Mouse (Mus musculus): ENCODE measurements around the gene Fabp2. TPM values are rescaled to one million over a fixed set of nuclear protein-coding genes. Genes with fewer than 3 reads are reported as not detected.

The Fabp2 gene
- not detected for total RNA-seq (2021)

GRCm38 (mm10) chr3:122894772-122895171, at the start of gene Fabp2:
TSS of gene Fabp2 (plus strand) at chr3:122895072.
- DNase-seq (ENCODE audit: low spot score): no peak
- intact Hi-C loops (cut with DNase I): no loop called here

GRCm38 (mm10) chr3:122848410-122849034, 46.4 kb upstream of the Fabp2 start:
- DNase-seq (ENCODE audit: low spot score): no peak
- intact Hi-C loops (cut with DNase I): no loop called here

GRCm38 (mm10) chr3:122855149-122855548, 39.7 kb upstream of the Fabp2 start:
- DNase-seq (ENCODE audit: low spot score): no peak
- intact Hi-C loops (cut with DNase I): no loop called here

- intact Hi-C loops (cut with DNase I): no loop called here
Observed at GRCm38 (mm10) chr3:122859829-122860228, 35.0 kb upstream of the Fabp2 start.

GRCm38 (mm10) chr3:122860573-122861498, 34.0 kb upstream of the Fabp2 start:
- intact Hi-C loops (cut with DNase I): no loop called here

More at GRCm38 (mm10) chr3:122859829-122860228, 35.0 kb upstream of the Fabp2 start:
- no peak for DNase-seq (ENCODE audit: low spot score)

GRCm38 (mm10) chr3:122865092-122865491, 29.8 kb upstream of the Fabp2 start:
- intact Hi-C loops (cut with DNase I): no loop called here
- no peak for DNase-seq (ENCODE audit: low spot score)

More at GRCm38 (mm10) chr3:122860573-122861498, 34.0 kb upstream of the Fabp2 start:
- no peak for DNase-seq (ENCODE audit: low spot score)

- intact Hi-C loops (cut with DNase I): no loop called here
- DNase-seq (ENCODE audit: low spot score): no peak
Observed at GRCm38 (mm10) chr3:122868270-122868669, 26.6 kb upstream of the Fabp2 start.

GRCm38 (mm10) chr3:122871596-122871995, 23.3 kb upstream of the Fabp2 start:
- intact Hi-C loops (cut with DNase I): no loop called here
- DNase-seq (ENCODE audit: low spot score): no peak

- intact Hi-C loops (cut with DNase I): no loop called here
Observed at GRCm38 (mm10) chr3:122876870-122877269, 18.0 kb upstream of the Fabp2 start.

GRCm38 (mm10) chr3:122877543-122877942, 17.3 kb upstream of the Fabp2 start:
- intact Hi-C loops (cut with DNase I): no loop called here
- DNase-seq (ENCODE audit: low spot score): no peak

More at GRCm38 (mm10) chr3:122876870-122877269, 18.0 kb upstream of the Fabp2 start:
- DNase-seq (ENCODE audit: low spot score): no peak

GRCm38 (mm10) chr3:122878705-122879315, 16.1 kb upstream of the Fabp2 start:
- DNase-seq (ENCODE audit: low spot score): no peak
- intact Hi-C loops (cut with DNase I): no loop called here

- intact Hi-C loops (cut with DNase I): no loop called here
- no peak for DNase-seq (ENCODE audit: low spot score)
Observed at GRCm38 (mm10) chr3:122887505-122888301, 7.2 kb upstream of the Fabp2 start.

- no peak for DNase-seq (ENCODE audit: low spot score)
- intact Hi-C loops (cut with DNase I): no loop called here
Observed at GRCm38 (mm10) chr3:122888371-122888819, 6.5 kb upstream of the Fabp2 start.

- intact Hi-C loops (cut with DNase I): no loop called here
- DNase-seq (ENCODE audit: low spot score): no peak
Observed at GRCm38 (mm10) chr3:122895189-122895731, 388 bp downstream of the Fabp2 start.

GRCm38 (mm10) chr3:122898254-122898653, 3.4 kb downstream of the Fabp2 start:
- intact Hi-C loops (cut with DNase I): no loop called here
- no peak for DNase-seq (ENCODE audit: low spot score)

GRCm38 (mm10) chr3:122903746-122904433, 9.0 kb downstream of the Fabp2 start:
- DNase-seq (ENCODE audit: low spot score): no peak
- intact Hi-C loops (cut with DNase I): loop anchor here (1.0 to 10.0 kb wide), 3 partner anchors 109 to 256 kb away; no protein-coding TSS in a partner anchor

- intact Hi-C loops (cut with DNase I): loop anchor here (10.0 kb wide), 1 partner anchor 113 kb away; no protein-coding TSS in a partner anchor
- DNase-seq (ENCODE audit: low spot score): no peak
Observed at GRCm38 (mm10) chr3:122907841-122908240, 13.0 kb downstream of the Fabp2 start.

GRCm38 (mm10) chr3:122915493-122915892, 20.6 kb downstream of the Fabp2 start:
- intact Hi-C loops (cut with DNase I): no loop called here
- no peak for DNase-seq (ENCODE audit: low spot score)

GRCm38 (mm10) chr3:122916191-122916680, 21.4 kb downstream of the Fabp2 start:
- no peak for DNase-seq (ENCODE audit: low spot score)
- intact Hi-C loops (cut with DNase I): no loop called here

All from heart, postnatal 25 days (tissue).